Mouse (Mus musculus) CD4-positive helper T cell, adult 2 months (primary cell): ENCODE data around the gene Map3k12.

Experiments
- DNase-seq: peaks from one replicate; pipeline ENCODE4 v3.0.0-alpha.2; 2012; ENCODE audit warnings: low read depth, missing footprints, low spot score

The Map3k12 gene

DNA sequence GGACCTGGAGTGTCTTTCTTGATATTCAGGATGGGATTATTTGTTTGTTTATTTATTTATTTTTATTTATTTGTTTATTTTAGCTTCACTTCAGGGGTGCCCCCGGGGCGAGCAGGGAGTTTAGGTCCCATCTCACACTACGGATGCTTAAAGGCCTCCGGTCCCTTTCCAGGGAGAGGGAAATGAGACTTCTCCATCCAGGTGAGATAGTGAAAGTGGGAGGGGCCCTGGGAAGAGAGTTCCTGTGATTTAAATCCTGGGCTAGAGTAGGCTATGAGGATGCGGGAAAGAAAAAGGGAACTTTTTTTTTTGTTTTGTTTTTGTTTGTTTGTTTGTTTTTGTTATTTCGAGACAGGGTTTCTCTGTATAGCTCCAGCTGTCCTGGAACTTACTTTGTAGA lies 57.5 kb downstream of the Map3k12 start:
- no peak for DNase-seq

DNA sequence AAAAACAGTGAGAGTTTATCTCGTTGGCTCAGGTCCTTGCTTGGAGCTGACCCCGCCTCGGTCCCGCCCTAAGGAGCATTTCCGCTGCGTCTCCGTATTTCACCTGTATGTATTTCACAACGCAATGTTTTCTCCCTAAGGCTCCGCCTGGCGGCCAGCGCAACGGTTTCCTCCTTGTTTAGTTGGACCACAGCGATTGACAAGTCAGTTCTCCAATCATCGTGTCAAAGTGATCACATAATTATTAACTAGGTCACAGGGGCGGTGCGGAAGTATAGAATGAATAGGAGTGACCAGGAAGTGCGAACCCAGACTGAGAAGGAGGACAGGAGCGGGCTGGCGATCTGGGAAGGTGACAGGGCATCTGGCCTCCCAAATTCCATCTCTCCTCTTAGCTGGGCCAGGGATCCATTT lies 58.0 kb downstream of the Map3k12 start, which contains the start of gene Prr13:
TSS of gene Prr13 (plus strand) at position 125 of the 414 bp plus-strand sequence.
- peak; percentile 97 for DNase-seq

DNA sequence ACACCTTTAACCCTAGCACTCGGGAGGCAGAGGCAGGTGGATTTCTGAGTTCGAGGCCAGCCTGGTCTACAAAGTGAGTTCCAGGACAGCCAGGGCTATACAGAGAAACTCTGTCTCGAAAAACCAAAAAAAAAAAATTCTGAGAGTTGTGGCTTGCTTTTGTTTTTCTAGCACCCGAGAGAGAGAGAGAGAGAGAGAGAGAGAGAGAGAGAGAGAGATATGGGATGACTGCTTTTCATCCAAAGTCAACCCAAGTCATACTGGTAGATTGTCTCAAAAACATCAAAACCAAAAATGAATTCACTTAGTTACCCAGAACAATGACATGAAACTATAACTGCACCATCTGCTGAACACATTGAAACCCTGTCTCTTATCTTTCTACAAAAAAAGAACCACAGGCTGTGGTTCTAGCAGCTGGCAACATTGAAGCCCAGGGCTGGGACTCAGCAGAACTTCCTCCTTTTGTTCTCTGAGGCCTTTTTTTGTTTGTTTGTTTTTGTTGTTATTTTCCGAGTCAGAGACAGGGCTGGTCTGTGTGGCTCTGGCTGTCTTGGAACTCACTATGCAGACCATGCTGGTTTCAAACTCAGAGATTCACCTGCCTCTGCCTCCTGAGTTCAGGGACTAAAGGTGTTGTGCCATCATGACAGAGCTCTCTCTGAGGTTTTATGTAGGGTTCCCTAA lies 58.7 kb downstream of the Map3k12 start:
- peak; percentile 84 for DNase-seq

DNA sequence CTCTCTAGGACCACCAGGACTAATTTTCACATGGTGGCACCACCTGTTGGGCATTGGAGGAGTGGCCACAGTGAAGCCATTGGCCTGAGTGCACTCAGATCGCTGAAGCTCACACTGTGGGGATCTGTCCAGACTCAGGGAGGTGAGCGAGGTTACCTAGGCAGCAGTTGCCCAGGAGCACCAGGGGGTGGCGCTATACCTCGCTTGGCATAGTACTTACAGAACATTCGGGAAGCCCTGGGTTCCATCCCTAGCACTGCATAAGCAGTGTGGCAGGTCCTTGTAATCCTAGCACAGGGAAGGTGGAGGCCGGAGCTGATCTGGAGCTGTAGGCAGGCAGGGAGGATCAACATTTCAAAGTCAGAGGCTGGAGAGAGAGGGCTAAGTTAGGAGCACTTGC lies 60.9 kb downstream of the Map3k12 start:
- peak; percentile 39 for DNase-seq

DNA sequence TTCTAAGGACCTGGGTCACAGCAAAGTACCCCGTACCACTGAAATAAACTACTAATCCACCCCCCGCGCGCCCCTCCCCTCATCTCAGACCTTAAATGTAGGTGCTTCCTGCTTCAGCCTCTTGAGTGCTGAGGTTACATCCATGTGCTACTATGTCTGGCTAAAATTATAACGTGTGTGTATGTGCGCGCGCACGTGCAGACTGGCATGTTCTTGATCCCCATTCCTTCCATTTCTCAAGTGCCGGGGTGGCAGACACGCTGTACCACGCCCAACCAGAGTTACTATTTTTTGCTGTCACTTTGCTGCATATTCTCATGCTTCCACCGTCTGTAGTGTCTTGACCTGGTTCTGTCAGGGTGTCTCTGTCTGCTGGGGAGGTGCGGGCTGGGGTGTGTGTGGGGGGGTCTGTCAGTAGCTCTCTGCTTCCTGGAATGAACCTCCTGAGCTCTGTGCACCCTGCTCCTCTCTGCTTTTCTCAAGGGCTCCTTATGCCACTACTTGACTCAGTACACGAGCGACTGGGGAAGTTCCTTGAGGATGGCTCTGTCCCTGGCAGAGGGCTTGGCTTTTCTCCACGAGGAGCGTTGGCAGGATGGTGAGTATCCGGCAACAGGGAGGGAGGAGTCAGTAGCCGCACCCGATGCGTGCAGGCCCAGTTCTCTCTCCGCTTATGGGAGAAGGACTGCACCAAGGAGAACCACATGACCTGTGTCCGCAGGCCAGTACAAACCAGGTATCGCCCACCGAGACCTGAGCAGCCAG lies 65.0 kb downstream of the Map3k12 start:
- no peak for DNase-seq

DNA sequence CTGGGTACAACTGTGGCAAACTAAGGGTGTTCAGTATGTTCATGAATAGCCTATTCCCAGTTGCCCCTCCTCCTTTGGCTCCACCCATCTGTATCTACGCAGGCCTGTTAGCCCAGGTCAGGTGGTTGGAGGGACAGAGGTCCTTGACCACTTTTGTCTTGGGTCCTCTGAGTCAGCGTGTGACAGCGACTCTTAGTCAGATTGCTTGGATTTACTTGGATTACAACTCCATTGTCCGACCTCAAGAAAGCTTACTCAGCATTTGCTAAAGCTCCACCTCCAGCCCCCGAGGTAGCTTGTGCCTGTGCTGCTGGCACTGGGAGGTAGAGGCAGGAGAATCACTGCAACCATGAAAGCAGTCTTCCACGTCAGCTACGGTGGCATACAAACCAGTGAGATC lies 65.9 kb downstream of the Map3k12 start:
- DNase-seq, result no peak

DNA sequence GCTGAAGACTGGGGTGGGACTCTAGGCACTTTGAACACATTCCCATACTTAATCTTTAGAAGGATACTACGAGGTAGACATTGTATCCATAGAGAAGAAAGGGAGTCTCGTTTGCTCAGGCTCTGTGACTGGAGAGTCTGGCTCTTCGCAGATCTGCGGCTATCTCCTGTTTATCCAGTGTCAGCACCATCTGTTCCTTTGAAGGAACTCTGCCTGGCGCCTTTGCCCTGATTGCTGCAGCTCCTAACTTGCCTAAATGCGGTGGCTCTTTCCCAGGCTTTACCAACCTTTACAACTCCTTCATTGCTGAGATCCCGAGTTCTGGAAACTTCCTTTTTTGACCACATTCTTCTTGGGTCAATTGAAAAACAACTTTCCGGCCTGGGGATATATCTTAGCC lies 67.5 kb downstream of the Map3k12 start:
- no peak for DNase-seq
